Mouse (Mus musculus): Measurements from ENCODE around the gene Dct.

- TF ChIP-seq CTCF (IDR thresholded peaks at IDR 0.05; ENCODE audit: low read depth) (no peak), EP300 (IDR thresholded peaks at IDR 0.05; ENCODE audit: low read depth) (no peak)
Measured at GRCm38 (mm10) chr14:118004434-118004833, 47.6 kb downstream of the Dct start.

Data from heart, postnatal 0 days (tissue).